Mouse (Mus musculus): ENCODE results near the gene Gpc6. TPM values are rescaled to one million over a fixed set of nuclear protein-coding genes. Genes with fewer than 3 reads are reported as not detected.

Gpc6 gene
- polyA plus RNA-seq, 1 experiment from 2014 or later = 18.8 TPM

DNA sequence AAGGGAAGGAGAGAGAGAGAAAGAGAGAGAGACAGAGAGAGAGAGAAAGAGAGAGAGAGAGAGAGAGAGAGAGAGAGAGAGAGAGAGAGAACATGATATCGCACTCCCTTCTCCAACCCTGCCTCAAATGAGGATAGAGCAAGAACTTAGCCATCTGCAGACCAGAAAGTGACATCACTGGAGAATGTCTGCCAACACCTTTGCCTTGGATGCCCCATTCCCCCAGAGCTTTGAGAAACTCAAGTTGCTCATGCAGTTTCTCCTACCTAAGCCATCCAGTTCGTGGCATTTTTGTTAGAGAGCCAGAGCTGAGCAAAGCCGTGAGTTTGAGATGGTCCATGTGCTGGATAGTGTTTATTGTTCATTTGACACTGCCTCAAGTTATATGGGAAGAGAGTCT, 1030.9 kb downstream of the Gpc6 start:
- Histone ChIP-seq H3K36me3 (ENCODE audit: control insufficient read depth, insufficient read depth, low read length) (no peaks in the 10 kb centered on the region), H3K4me2 (no peak overlapping the region), H3K27ac (ENCODE audit: low read depth, low read length) (no peak overlapping the region), H3K27me3 (replicated peaks; ENCODE audit: control insufficient read depth, insufficient read depth, low read length) (no peaks in the 10 kb centered on the region), H3K4me1 (replicated peaks; ENCODE audit: control insufficient read depth, insufficient read depth, low read length) (no peaks in the 10 kb centered on the region), H3K9me3 (ENCODE audit: control insufficient read depth, low read length) (no peaks in the 10 kb centered on the region), H3K9ac (ENCODE audit: low read depth, low read length) (no peak overlapping the region), H3K4me3 (ENCODE audit: low read depth, low read length) (no peak overlapping the region)
- no peak for ATAC-seq (replicated peaks; ENCODE audit: low FRiP score)
- WGBS = 70% methylated on average over 3 of the region's 3 CpGs
- DNase-seq (ENCODE audit: low spot score) = no peak

DNA sequence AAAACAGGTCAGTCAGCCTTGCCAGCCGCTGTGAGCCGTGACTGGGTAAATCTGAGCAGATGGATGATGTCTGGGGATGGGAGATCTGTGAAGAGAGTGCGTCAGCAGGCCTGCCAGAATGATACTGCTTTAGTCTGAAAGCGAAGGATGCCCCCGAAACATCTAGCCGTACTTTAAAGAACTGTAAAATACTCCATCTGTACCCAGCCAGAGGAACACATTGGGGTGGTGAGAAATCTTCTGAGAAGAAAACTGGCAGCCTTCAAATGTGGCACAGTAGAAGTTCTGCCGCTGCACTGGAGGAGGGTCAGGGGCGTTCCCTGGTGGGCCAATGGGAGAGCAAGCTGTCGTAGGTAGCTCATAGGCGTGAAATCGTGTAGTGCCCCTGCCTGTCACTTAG, 1033.3 kb downstream of the Gpc6 start:
- Histone ChIP-seq H3K4me2 (no peak overlapping the region), H3K27ac (ENCODE audit: low read depth, low read length) (no peak overlapping the region), H3K4me1 (replicated peaks; ENCODE audit: control insufficient read depth, insufficient read depth, low read length) (no peaks in the 10 kb centered on the region), H3K27me3 (replicated peaks; ENCODE audit: control insufficient read depth, insufficient read depth, low read length) (no peaks in the 10 kb centered on the region), H3K9me3 (ENCODE audit: control insufficient read depth, low read length) (no peaks in the 10 kb centered on the region), H3K4me3 (ENCODE audit: low read depth, low read length) (no peak overlapping the region), H3K36me3 (ENCODE audit: control insufficient read depth, insufficient read depth, low read length) (no peaks in the 10 kb centered on the region), H3K9ac (ENCODE audit: low read depth, low read length) (no peak overlapping the region)
- DNase-seq (ENCODE audit: low spot score) = no peak
- 85% methylated on average over 11 of the region's 11 CpGs for WGBS
- no peak for ATAC-seq (replicated peaks; ENCODE audit: low FRiP score)

GRCm38 (mm10) chr14:117961267-117961666, 1036.2 kb downstream of the Gpc6 start:
- H3K27me3 ChIP-seq (replicated peaks; ENCODE audit: control insufficient read depth, insufficient read depth, low read length) = no peaks in the 10 kb centered on the region
- 76% methylated on average over 6 of the region's 6 CpGs for WGBS
- DNase-seq (ENCODE audit: low spot score) (no peak), ATAC-seq (replicated peaks; ENCODE audit: low FRiP score) (no peak)
- no peak overlapping the region for H3K27ac ChIP-seq (ENCODE audit: low read depth, low read length)
- no peaks in the 10 kb centered on the region for H3K36me3 ChIP-seq (ENCODE audit: control insufficient read depth, insufficient read depth, low read length)
- no peaks in the 10 kb centered on the region for H3K9me3 ChIP-seq (ENCODE audit: control insufficient read depth, low read length)
- no peaks in the 10 kb centered on the region for H3K4me1 ChIP-seq (replicated peaks; ENCODE audit: control insufficient read depth, insufficient read depth, low read length)
- no peak overlapping the region for H3K4me2 ChIP-seq
- H3K4me3 ChIP-seq (ENCODE audit: low read depth, low read length) = no peak overlapping the region
- no peak overlapping the region for H3K9ac ChIP-seq (ENCODE audit: low read depth, low read length)

GRCm38 (mm10) chr14:117961844-117962243, 1036.7 kb downstream of the Gpc6 start:
- DNase-seq (ENCODE audit: low spot score) (no peak), ATAC-seq (replicated peaks; ENCODE audit: low FRiP score) (no peak)
- 76% methylated on average over 6 of the region's 6 CpGs for WGBS
- Histone ChIP-seq H3K4me1 (replicated peaks; ENCODE audit: control insufficient read depth, insufficient read depth, low read length) (no peaks in the 10 kb centered on the region), H3K27ac (ENCODE audit: low read depth, low read length) (no peak overlapping the region), H3K4me2 (no peak overlapping the region), H3K27me3 (replicated peaks; ENCODE audit: control insufficient read depth, insufficient read depth, low read length) (no peaks in the 10 kb centered on the region), H3K9ac (ENCODE audit: low read depth, low read length) (no peak overlapping the region), H3K4me3 (ENCODE audit: low read depth, low read length) (no peak overlapping the region), H3K36me3 (ENCODE audit: control insufficient read depth, insufficient read depth, low read length) (no peaks in the 10 kb centered on the region), H3K9me3 (ENCODE audit: control insufficient read depth, low read length) (no peaks in the 10 kb centered on the region)

GRCm38 (mm10) chr14:117962453-117962852, 1037.3 kb downstream of the Gpc6 start:
- Histone ChIP-seq H3K9me3 (ENCODE audit: control insufficient read depth, low read length) (no peaks in the 10 kb centered on the region), H3K9ac (ENCODE audit: low read depth, low read length) (no peak overlapping the region), H3K27me3 (replicated peaks; ENCODE audit: control insufficient read depth, insufficient read depth, low read length) (no peaks in the 10 kb centered on the region), H3K4me2 (no peak overlapping the region), H3K27ac (ENCODE audit: low read depth, low read length) (no peak overlapping the region), H3K36me3 (ENCODE audit: control insufficient read depth, insufficient read depth, low read length) (no peaks in the 10 kb centered on the region), H3K4me3 (ENCODE audit: low read depth, low read length) (no peak overlapping the region), H3K4me1 (replicated peaks; ENCODE audit: control insufficient read depth, insufficient read depth, low read length) (no peaks in the 10 kb centered on the region)
- ATAC-seq (replicated peaks; ENCODE audit: low FRiP score) (no peak), DNase-seq (ENCODE audit: low spot score) (no peak)
- 61% methylated on average over 4 of the region's 4 CpGs for WGBS

DNA sequence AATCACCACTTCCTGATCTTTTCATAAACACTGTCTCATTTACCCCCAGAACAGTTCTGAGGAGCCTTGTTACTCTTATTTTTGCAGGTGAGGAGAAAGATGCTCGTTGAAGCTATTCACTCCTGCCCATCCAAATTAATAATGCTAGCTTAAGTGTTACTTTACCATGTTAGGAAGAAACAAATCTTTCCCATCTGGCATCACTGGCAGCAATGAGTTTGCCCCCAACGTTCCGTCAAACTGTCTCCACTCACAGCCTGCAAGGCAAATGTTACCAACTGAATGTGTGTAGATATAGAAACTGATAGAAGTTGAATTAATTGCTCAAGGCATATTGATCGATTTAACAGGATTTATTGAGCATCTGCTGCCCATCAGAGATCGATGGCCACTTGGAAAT, 1047.5 kb downstream of the Gpc6 start:
- H3K27ac ChIP-seq (ENCODE audit: low read depth, low read length) = no peak overlapping the region
- no peaks in the 10 kb centered on the region for H3K27me3 ChIP-seq (replicated peaks; ENCODE audit: control insufficient read depth, insufficient read depth, low read length)
- DNase-seq (ENCODE audit: low spot score) = no peak
- no peak overlapping the region for H3K9ac ChIP-seq (ENCODE audit: low read depth, low read length)
- no peak overlapping the region for H3K4me3 ChIP-seq (ENCODE audit: low read depth, low read length)
- H3K4me1 ChIP-seq (replicated peaks; ENCODE audit: control insufficient read depth, insufficient read depth, low read length) = no peaks in the 10 kb centered on the region
- no peak for ATAC-seq (replicated peaks; ENCODE audit: low FRiP score)
- H3K9me3 ChIP-seq (ENCODE audit: control insufficient read depth, low read length) = no peaks in the 10 kb centered on the region
- 86% methylated on average over 5 of the region's 5 CpGs for WGBS
- H3K4me2 ChIP-seq = no peak overlapping the region
- no peaks in the 10 kb centered on the region for H3K36me3 ChIP-seq (ENCODE audit: control insufficient read depth, insufficient read depth, low read length)

DNA sequence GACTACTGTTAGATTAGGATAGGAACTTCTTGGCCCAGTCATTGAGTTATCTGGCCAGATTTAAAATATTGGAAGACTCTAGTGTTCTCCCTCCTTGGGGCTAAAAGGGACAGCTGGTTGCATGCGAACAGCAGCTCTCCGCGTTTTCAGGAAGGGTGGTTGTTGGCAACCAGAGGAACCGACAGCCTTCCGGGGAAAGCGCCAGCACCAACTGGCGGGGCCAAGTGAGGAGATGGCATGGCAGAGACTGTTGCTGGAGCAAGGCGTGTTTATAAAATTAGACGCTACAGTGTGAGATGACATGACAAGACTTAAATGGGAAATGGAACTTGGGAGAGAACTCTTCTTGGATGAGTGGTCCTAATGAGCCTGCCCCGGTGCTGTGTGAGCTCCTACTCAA, 1056.4 kb downstream of the Gpc6 start:
- Histone ChIP-seq H3K9ac (ENCODE audit: low read depth, low read length) (no peak overlapping the region), H3K27ac (ENCODE audit: low read depth, low read length) (no peak overlapping the region), H3K4me2 (no peak overlapping the region), H3K4me3 (ENCODE audit: low read depth, low read length) (no peak overlapping the region), H3K36me3 (ENCODE audit: control insufficient read depth, insufficient read depth, low read length) (no peaks in the 10 kb centered on the region), H3K27me3 (replicated peaks; ENCODE audit: control insufficient read depth, insufficient read depth, low read length) (no peaks in the 10 kb centered on the region), H3K4me1 (replicated peaks; ENCODE audit: control insufficient read depth, insufficient read depth, low read length) (no peaks in the 10 kb centered on the region), H3K9me3 (ENCODE audit: control insufficient read depth, low read length) (no peaks in the 10 kb centered on the region)
- WGBS = 93% methylated on average over 10 of the region's 10 CpGs
- DNase-seq (ENCODE audit: low spot score) = no peak
- no peak for ATAC-seq (replicated peaks; ENCODE audit: low FRiP score)

DNA sequence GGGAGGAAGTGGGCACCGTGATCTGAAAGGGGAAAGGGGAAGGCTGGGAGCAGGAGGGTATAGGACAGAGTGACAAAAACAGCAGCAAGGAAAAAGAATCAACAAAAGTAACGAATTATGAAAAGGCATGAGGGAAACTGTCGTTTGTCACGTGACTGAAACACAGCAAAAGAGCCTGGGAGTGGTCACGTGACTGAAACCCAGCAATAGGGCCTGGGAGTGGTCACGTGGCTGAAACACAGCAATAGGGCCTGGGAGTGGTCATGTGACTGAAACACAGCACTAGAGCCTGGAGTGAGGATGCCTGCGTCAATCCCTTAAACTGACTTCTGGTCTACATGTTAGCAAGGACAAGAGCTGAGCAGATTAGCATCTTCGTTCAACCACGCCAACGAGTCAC, 1063.3 kb downstream of the Gpc6 start:
- WGBS = 77% methylated on average over 10 of the region's 10 CpGs
- Histone ChIP-seq H3K9me3 (ENCODE audit: control insufficient read depth, low read length) (no peaks in the 10 kb centered on the region), H3K27ac (ENCODE audit: low read depth, low read length) (no peak overlapping the region), H3K4me1 (replicated peaks; ENCODE audit: control insufficient read depth, insufficient read depth, low read length) (no peaks in the 10 kb centered on the region), H3K9ac (ENCODE audit: low read depth, low read length) (no peak overlapping the region), H3K27me3 (replicated peaks; ENCODE audit: control insufficient read depth, insufficient read depth, low read length) (no peaks in the 10 kb centered on the region), H3K4me3 (ENCODE audit: low read depth, low read length) (no peak overlapping the region), H3K36me3 (ENCODE audit: control insufficient read depth, insufficient read depth, low read length) (no peaks in the 10 kb centered on the region), H3K4me2 (no peak overlapping the region)
- DNase-seq (ENCODE audit: low spot score) (no peak), ATAC-seq (replicated peaks; ENCODE audit: low FRiP score) (no peak)

DNA sequence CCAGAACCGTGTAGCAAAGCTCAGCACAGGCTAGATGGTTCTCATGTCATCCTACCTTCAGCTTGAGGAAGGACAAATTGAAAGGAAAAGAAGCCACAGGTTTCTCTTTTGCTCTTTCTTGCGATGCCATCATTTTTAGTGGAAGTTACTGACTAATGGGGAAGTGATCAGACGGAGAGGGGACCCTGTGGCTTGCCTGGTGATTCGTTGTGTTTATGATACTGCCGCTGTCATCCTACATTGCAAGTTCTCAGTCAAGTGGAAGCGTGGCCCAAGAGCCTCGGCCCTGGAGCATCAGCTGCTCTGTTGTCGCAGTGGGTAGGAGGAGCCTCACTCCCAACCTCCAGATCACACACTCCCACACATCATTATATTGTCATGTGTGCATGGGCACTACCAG, 1065.1 kb downstream of the Gpc6 start:
- 57% methylated on average over 8 of the region's 8 CpGs for WGBS
- Histone ChIP-seq H3K4me3 (ENCODE audit: low read depth, low read length) (no peak overlapping the region), H3K9me3 (ENCODE audit: control insufficient read depth, low read length) (no peaks in the 10 kb centered on the region), H3K4me1 (replicated peaks; ENCODE audit: control insufficient read depth, insufficient read depth, low read length) (no peaks in the 10 kb centered on the region), H3K27me3 (replicated peaks; ENCODE audit: control insufficient read depth, insufficient read depth, low read length) (no peaks in the 10 kb centered on the region), H3K4me2 (no peak overlapping the region), H3K27ac (ENCODE audit: low read depth, low read length) (no peak overlapping the region), H3K36me3 (ENCODE audit: control insufficient read depth, insufficient read depth, low read length) (no peaks in the 10 kb centered on the region), H3K9ac (ENCODE audit: low read depth, low read length) (no peak overlapping the region)
- ATAC-seq (replicated peaks; ENCODE audit: low FRiP score) = no peak
- no peak for DNase-seq (ENCODE audit: low spot score)

Measured in liver, embryonic 11.5 days (tissue).